Mouse (Mus musculus): ENCODE measurements around the gene Apba2. TPM values are rescaled to one million over a fixed set of nuclear protein-coding genes. Genes with fewer than 3 reads are reported as not detected.

Apba2 gene
- polyA plus RNA-seq, 1 experiment from 2014 or later, result 18.3 TPM

DNA sequence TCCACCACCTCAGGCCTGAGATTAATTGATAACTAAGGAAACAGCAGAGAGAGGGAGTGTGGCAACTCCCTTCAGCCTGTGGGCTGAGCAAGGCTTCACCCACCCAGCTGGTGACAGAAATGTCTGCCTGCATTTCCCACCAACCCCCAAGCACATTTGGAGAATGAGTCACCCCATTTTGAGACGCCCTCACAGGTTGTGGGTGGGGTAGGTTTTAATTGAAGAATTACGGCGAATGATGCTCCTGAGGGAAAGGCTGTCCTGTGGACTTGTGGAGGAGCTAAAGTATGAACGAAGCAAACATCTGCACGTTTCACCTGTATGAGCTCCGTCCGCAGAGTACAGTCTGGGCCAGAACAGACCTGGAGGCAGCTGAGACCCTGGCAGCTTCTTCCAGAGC is 250.6 kb downstream of the Apba2 start:
- WGBS, result 93% methylated on average over 7 of the region's 7 CpGs
- H3K9me3 ChIP-seq (replicated peaks; ENCODE audit: control insufficient read depth, low read length), result no peaks in the 10 kb centered on the region
- no peak overlapping the region for H3K4me2 ChIP-seq (ENCODE audit: low read depth, low read length)
- ATAC-seq (replicated peaks; ENCODE audit: insufficient number of reproducible peaks, low FRiP score, low TSS enrichment, low read depth) (no peak), DNase-seq (ENCODE audit: low spot score) (no peak)
- H3K27me3 ChIP-seq (ENCODE audit: control insufficient read depth, insufficient read depth, low read length), result no peaks in the 10 kb centered on the region
- no peak overlapping the region for H3K4me3 ChIP-seq (ENCODE audit: low read depth, low read length)
- no peak overlapping the region for H3K27ac ChIP-seq (replicated peaks; ENCODE audit: low read depth, low read length)
- no peaks in the 10 kb centered on the region for H3K36me3 ChIP-seq (replicated peaks; ENCODE audit: control insufficient read depth, insufficient read depth, low read depth, low read length)
- no peak overlapping the region for H3K9ac ChIP-seq (replicated peaks; ENCODE audit: low read length)
- no peaks in the 10 kb centered on the region for H3K4me1 ChIP-seq (ENCODE audit: control insufficient read depth, insufficient read depth, low read length)

DNA sequence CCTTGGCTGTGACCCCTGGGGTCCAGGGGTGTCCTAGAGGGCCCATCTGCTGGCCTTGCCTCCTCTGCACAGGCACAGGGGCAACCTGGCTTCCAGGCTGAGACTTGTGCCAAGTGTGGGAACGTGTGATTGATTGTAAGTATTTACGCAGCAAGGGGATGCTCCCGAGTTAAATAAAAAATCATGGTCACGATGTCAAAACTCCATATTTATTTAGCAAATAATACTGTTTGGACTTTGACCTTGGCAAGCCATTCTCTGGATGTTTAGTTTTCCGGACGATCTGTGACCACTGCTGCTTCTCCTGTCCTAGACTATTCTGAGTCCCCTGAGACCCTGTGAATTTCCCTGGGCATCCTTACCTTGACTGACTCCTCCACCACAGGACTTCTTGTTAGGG is 252.2 kb downstream of the Apba2 start:
- Histone ChIP-seq H3K9ac (replicated peaks; ENCODE audit: low read length) (no peak overlapping the region), H3K4me2 (ENCODE audit: low read depth, low read length) (no peak overlapping the region), H3K4me3 (ENCODE audit: low read depth, low read length) (no peak overlapping the region), H3K4me1 (ENCODE audit: control insufficient read depth, insufficient read depth, low read length) (no peaks in the 10 kb centered on the region), H3K27me3 (ENCODE audit: control insufficient read depth, insufficient read depth, low read length) (no peaks in the 10 kb centered on the region), H3K36me3 (replicated peaks; ENCODE audit: control insufficient read depth, insufficient read depth, low read depth, low read length) (no peaks in the 10 kb centered on the region), H3K9me3 (replicated peaks; ENCODE audit: control insufficient read depth, low read length) (no peaks in the 10 kb centered on the region), H3K27ac (replicated peaks; ENCODE audit: low read depth, low read length) (no peak overlapping the region)
- DNase-seq (ENCODE audit: low spot score) (no peak), ATAC-seq (replicated peaks; ENCODE audit: insufficient number of reproducible peaks, low FRiP score, low TSS enrichment, low read depth) (no peak)
- WGBS, result 64% methylated on average over 6 of the region's 6 CpGs

DNA sequence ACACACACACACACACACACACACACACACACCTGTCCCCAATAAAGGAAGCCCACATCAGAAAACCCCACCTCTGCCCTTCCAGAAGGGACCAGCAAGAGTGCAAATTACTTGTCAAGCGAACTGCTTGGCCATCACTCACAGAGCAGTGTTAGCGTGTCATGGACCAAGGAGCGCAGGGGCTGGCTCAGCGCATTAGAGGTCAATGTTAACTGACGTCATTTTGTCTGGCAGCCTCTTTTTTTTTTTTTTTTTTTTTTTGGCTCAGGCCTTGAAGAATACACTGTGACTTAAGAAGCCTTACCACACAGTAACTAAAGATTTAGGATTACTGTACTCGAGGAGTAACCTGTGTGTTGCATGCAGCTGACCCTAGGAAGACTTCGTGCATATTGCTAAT is 252.7 kb downstream of the Apba2 start:
- no peak overlapping the region for H3K4me3 ChIP-seq (ENCODE audit: low read depth, low read length)
- no peak for DNase-seq (ENCODE audit: low spot score)

DNA sequence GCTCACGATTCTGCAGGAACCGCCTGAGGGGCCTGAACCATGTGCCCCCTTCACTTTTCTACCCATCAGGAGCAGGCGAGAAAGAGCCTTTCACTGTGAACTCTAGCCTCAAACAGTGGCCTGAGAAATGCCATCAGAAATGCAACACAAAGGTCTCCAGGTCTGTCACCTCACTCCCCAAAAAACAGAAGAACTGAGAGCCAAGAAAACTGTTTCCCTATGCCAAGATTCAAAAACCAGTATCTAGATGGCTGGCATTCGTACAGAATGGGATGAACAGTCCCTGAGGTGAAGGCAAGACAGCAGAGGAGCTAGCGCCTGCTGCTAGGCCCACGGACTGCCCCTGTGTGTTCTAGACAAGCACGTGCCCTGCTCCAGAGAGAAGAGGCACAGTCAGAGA is 253.6 kb downstream of the Apba2 start:
- ATAC-seq (replicated peaks; ENCODE audit: insufficient number of reproducible peaks, low FRiP score, low TSS enrichment, low read depth), result no peak
- WGBS, result 80% methylated on average over 7 of the region's 7 CpGs

More for the DNA sequence above, 252.7 kb downstream of the Apba2 start:
- Histone ChIP-seq H3K9me3 (replicated peaks; ENCODE audit: control insufficient read depth, low read length) (no peaks in the 10 kb centered on the region), H3K4me1 (ENCODE audit: control insufficient read depth, insufficient read depth, low read length) (no peaks in the 10 kb centered on the region), H3K9ac (replicated peaks; ENCODE audit: low read length) (no peak overlapping the region), H3K27ac (replicated peaks; ENCODE audit: low read depth, low read length) (no peak overlapping the region), H3K4me2 (ENCODE audit: low read depth, low read length) (no peak overlapping the region), H3K27me3 (ENCODE audit: control insufficient read depth, insufficient read depth, low read length) (no peaks in the 10 kb centered on the region), H3K36me3 (replicated peaks; ENCODE audit: control insufficient read depth, insufficient read depth, low read depth, low read length) (no peaks in the 10 kb centered on the region)
- ATAC-seq (replicated peaks; ENCODE audit: insufficient number of reproducible peaks, low FRiP score, low TSS enrichment, low read depth), result no peak
- WGBS, result 67% methylated on average over 7 of the region's 7 CpGs

DNA sequence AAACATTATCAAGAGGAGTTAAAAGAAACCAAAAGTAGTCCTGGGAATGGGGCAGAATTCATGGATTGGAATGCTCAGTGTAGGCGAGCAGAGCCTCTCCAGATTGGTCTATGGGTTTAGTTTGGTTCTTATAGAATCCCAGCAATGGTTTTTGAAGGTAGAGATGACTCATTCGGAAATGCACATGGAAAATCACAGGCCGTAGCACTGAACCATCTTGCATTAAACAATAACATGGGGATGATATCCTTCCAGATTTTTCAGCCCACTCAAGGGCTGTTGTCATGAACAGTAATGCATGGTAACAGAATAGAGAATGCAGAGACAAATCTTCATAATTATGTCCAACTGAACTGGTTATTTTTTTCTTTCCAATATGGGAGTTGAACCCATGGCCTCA is 264.1 kb downstream of the Apba2 start:
- 80% methylated on average over 3 of the region's 3 CpGs for WGBS
- Histone ChIP-seq H3K27me3 (ENCODE audit: control insufficient read depth, insufficient read depth, low read length) (no peaks in the 10 kb centered on the region), H3K4me3 (ENCODE audit: low read depth, low read length) (no peak overlapping the region), H3K9me3 (replicated peaks; ENCODE audit: control insufficient read depth, low read length) (no peaks in the 10 kb centered on the region), H3K4me2 (ENCODE audit: low read depth, low read length) (no peak overlapping the region), H3K4me1 (ENCODE audit: control insufficient read depth, insufficient read depth, low read length) (no peaks in the 10 kb centered on the region), H3K36me3 (replicated peaks; ENCODE audit: control insufficient read depth, insufficient read depth, low read depth, low read length) (no peaks in the 10 kb centered on the region), H3K27ac (replicated peaks; ENCODE audit: low read depth, low read length) (no peak overlapping the region), H3K9ac (replicated peaks; ENCODE audit: low read length) (no peak overlapping the region)
- ATAC-seq (replicated peaks; ENCODE audit: insufficient number of reproducible peaks, low FRiP score, low TSS enrichment, low read depth) (no peak), DNase-seq (ENCODE audit: low spot score) (no peak)

More for the DNA sequence above, 253.6 kb downstream of the Apba2 start:
- no peaks in the 10 kb centered on the region for H3K9me3 ChIP-seq (replicated peaks; ENCODE audit: control insufficient read depth, low read length)
- no peak overlapping the region for H3K9ac ChIP-seq (replicated peaks; ENCODE audit: low read length)
- no peaks in the 10 kb centered on the region for H3K27me3 ChIP-seq (ENCODE audit: control insufficient read depth, insufficient read depth, low read length)
- H3K4me1 ChIP-seq (ENCODE audit: control insufficient read depth, insufficient read depth, low read length), result no peaks in the 10 kb centered on the region
- H3K4me2 ChIP-seq (ENCODE audit: low read depth, low read length), result no peak overlapping the region
- no peaks in the 10 kb centered on the region for H3K36me3 ChIP-seq (replicated peaks; ENCODE audit: control insufficient read depth, insufficient read depth, low read depth, low read length)
- DNase-seq (ENCODE audit: low spot score), result no peak
- no peak overlapping the region for H3K4me3 ChIP-seq (ENCODE audit: low read depth, low read length)
- no peak overlapping the region for H3K27ac ChIP-seq (replicated peaks; ENCODE audit: low read depth, low read length)

DNA sequence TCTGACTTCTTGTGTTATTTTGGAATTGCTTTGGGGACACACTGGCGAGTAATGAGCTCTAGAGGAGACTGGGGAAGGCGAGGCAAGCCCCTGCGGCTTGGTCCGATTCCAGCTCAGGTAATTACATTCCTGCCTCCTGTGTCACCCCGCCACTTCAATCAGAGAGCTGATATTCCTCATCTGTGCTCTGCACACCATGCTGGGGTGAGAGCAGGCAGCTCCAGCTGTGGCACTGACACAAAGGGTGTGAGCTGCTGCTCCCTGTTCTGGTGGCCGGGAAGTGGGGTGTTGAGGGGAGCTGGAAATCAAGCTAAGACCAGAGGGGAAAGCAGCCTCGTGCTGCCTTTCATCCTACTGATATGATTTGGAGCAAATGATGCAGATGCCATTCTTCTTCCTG is 268.3 kb downstream of the Apba2 start:
- Histone ChIP-seq H3K4me2 (ENCODE audit: low read depth, low read length) (no peak overlapping the region), H3K9me3 (replicated peaks; ENCODE audit: control insufficient read depth, low read length) (no peaks in the 10 kb centered on the region), H3K27ac (replicated peaks; ENCODE audit: low read depth, low read length) (no peak overlapping the region), H3K36me3 (replicated peaks; ENCODE audit: control insufficient read depth, insufficient read depth, low read depth, low read length) (no peaks in the 10 kb centered on the region), H3K4me1 (ENCODE audit: control insufficient read depth, insufficient read depth, low read length) (no peaks in the 10 kb centered on the region), H3K27me3 (ENCODE audit: control insufficient read depth, insufficient read depth, low read length) (no peaks in the 10 kb centered on the region), H3K4me3 (ENCODE audit: low read depth, low read length) (no peak overlapping the region), H3K9ac (replicated peaks; ENCODE audit: low read length) (no peak overlapping the region)
- 64% methylated on average over 7 of the region's 7 CpGs for WGBS
- DNase-seq (ENCODE audit: low spot score), result no peak
- ATAC-seq (replicated peaks; ENCODE audit: insufficient number of reproducible peaks, low FRiP score, low TSS enrichment, low read depth), result no peak

DNA sequence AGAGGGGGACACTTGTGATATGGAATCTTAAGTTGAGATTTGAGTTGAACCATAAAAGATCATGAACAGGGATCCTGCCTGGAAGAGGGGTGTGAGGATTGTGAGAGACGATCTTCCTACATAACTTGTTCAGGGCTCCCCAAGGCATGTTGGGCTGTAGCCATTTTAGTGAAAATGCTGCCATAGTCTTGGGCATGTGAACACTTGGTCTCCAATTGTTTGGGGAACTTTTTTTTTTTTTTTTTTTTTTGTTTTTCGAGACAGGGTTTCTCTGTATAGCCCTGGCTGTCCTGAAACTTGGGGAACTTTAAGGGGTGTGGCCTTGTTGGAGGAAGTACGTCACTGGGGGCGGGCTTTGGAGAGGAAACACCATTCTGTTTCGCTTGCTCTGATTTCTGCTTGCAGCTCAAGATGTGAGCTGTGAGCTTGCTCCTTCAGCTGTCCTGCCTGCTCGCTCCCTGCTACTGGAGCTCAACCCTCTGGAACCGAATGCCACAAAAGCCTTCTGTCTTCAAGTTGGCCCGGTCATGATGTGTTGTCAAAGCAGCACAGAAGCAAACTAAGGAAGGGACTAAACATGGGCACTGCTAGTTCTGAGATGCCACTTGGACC is 269.4 kb downstream of the Apba2 start:
- DNase-seq (ENCODE audit: low spot score) (no peak), ATAC-seq (replicated peaks; ENCODE audit: insufficient number of reproducible peaks, low FRiP score, low TSS enrichment, low read depth) (no peak)

DNA sequence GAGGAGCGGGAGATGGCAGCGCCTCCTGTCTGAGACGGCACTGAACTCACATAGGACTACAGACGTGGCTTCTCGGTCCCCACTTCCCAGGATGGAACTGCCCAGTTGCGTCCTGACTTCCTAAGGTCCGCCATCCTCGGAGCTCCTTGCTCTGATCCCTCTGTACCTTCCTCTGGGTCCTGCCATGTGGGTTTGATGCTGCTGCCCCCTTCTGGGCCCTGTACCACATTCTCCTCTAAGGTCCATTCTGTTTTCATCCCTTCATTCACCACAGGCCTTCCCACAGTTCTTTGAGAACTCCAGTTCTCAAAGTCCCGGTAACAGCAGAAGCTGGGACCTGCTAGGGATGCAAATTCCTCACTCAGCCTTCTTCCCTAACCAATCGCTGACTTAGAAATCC is 272.0 kb downstream of the Apba2 start:
- Histone ChIP-seq H3K27me3 (ENCODE audit: control insufficient read depth, insufficient read depth, low read length) (no peaks in the 10 kb centered on the region), H3K4me3 (ENCODE audit: low read depth, low read length) (no peak overlapping the region), H3K9ac (replicated peaks; ENCODE audit: low read length) (no peak overlapping the region), H3K27ac (replicated peaks; ENCODE audit: low read depth, low read length) (no peak overlapping the region), H3K36me3 (replicated peaks; ENCODE audit: control insufficient read depth, insufficient read depth, low read depth, low read length) (no peaks in the 10 kb centered on the region), H3K4me1 (ENCODE audit: control insufficient read depth, insufficient read depth, low read length) (no peaks in the 10 kb centered on the region), H3K4me2 (ENCODE audit: low read depth, low read length) (no peak overlapping the region), H3K9me3 (replicated peaks; ENCODE audit: control insufficient read depth, low read length) (no peaks in the 10 kb centered on the region)
- WGBS, result 35% methylated on average over 10 of the region's 10 CpGs
- no peak for ATAC-seq (replicated peaks; ENCODE audit: insufficient number of reproducible peaks, low FRiP score, low TSS enrichment, low read depth)
- no peak for DNase-seq (ENCODE audit: low spot score)

More for the DNA sequence above, 269.4 kb downstream of the Apba2 start:
- Histone ChIP-seq H3K27me3 (ENCODE audit: control insufficient read depth, insufficient read depth, low read length) (no peaks in the 10 kb centered on the region), H3K9ac (replicated peaks; ENCODE audit: low read length) (no peak overlapping the region), H3K4me3 (ENCODE audit: low read depth, low read length) (no peak overlapping the region), H3K36me3 (replicated peaks; ENCODE audit: control insufficient read depth, insufficient read depth, low read depth, low read length) (no peaks in the 10 kb centered on the region), H3K9me3 (replicated peaks; ENCODE audit: control insufficient read depth, low read length) (no peaks in the 10 kb centered on the region), H3K4me2 (ENCODE audit: low read depth, low read length) (no peak overlapping the region), H3K27ac (replicated peaks; ENCODE audit: low read depth, low read length) (no peak overlapping the region), H3K4me1 (ENCODE audit: control insufficient read depth, insufficient read depth, low read length) (no peaks in the 10 kb centered on the region)
- 74% methylated on average over 8 of the region's 8 CpGs for WGBS

Measured in embryonic facial prominence, embryonic 11.5 days (tissue).